Mouse (Mus musculus): ENCODE measurements around the gene Prps2. TPM values are rescaled to one million over a fixed set of nuclear protein-coding genes. Genes with fewer than 3 reads are reported as not detected.
"Not testable (repeated sequence)": the region's sequence is repeated elsewhere in the genome, so short reads cannot be mapped to it uniquely, and the experiment has no call there.

Gene Prps2
- 37.1 and 38.0 TPM in 2 replicates for polyA plus RNA-seq (2014; fragmentation: Nextera tagmentation; extraction: Ambion mirVana)

GRCm38 (mm10) chrX:167382047-167382853, at the start of gene Prps2:
TSS of gene Prps2 (minus strand) at chrX:167382749.
- Histone ChIP-seq H3K4me3 (ENCODE audit: low read depth, low read length) (peak within 1 kb of the TSS; percentile 53), H3K27me3 (replicated peaks; ENCODE audit: control insufficient read depth, insufficient read depth, low read length) (peaks cover 8% of the 10 kb centered on the region), H3K36me3 (ENCODE audit: control insufficient read depth, insufficient read depth, low read length) (no peaks in the 10 kb centered on the region), H3K4me2 (ENCODE audit: low read length) (peak within 1 kb of the TSS; percentile 58), H3K9ac (ENCODE audit: low read length) (peak within 1 kb of the TSS; percentile 53), H3K4me1 (replicated peaks; ENCODE audit: control insufficient read depth, insufficient read depth, low read length) (no peaks in the 10 kb centered on the region), H3K9me3 (ENCODE audit: control insufficient read depth, low read length) (no peaks in the 10 kb centered on the region), H3K27ac (ENCODE audit: low read depth) (peak within 1 kb of the TSS; percentile 69)
- ATAC-seq (replicated peaks; ENCODE audit: low FRiP score, low TSS enrichment, low read depth) (peak; percentile 94), DNase-seq (ENCODE audit: low spot score) (peak; percentile 73)
- 16% methylated on average over 30 of the region's 47 CpGs for WGBS

DNA sequence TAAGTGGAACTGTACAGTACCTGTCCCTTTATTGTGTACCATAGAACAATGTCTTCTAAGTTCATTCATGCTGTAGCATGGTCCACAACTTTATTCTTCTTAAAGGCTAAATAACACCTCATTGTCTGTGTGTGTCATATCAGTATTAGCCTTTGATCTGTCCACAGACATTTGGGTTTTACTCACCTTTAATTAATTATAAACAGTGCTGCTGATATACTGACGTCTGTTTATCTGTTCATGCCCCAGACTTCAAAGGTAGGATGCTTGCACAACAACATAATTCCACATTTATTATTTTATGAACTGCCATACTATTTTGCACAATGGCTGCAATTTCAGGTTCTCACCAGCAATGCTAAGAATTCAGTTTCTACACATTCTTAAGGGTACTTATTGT, 35.1 kb upstream of the Prps2 start:
- Histone ChIP-seq H3K4me1 (replicated peaks; ENCODE audit: control insufficient read depth, insufficient read depth, low read length) (no peaks in the 10 kb centered on the region), H3K27ac (ENCODE audit: low read depth) (no peak overlapping the region), H3K4me2 (ENCODE audit: low read length) (no peak overlapping the region), H3K27me3 (replicated peaks; ENCODE audit: control insufficient read depth, insufficient read depth, low read length) (0 out of 2 replicates have a peak, but pooled peaks cover 5% of the 10 kb centered on the region), H3K9ac (ENCODE audit: low read length) (no peak overlapping the region), H3K36me3 (ENCODE audit: control insufficient read depth, insufficient read depth, low read length) (no peaks in the 10 kb centered on the region), H3K4me3 (ENCODE audit: low read depth, low read length) (no peak overlapping the region), H3K9me3 (ENCODE audit: control insufficient read depth, low read length) (no peaks in the 10 kb centered on the region)
- no peak for ATAC-seq (replicated peaks; ENCODE audit: low FRiP score, low TSS enrichment, low read depth)
- DNase-seq (ENCODE audit: low spot score), result no peak
- WGBS, result 45% methylated on average over 1 of the region's 1 CpGs

GRCm38 (mm10) chrX:167394940-167395339, 12.4 kb upstream of the Prps2 start:
- Histone ChIP-seq H3K4me1 (replicated peaks; ENCODE audit: control insufficient read depth, insufficient read depth, low read length) (no peaks in the 10 kb centered on the region), H3K36me3 (ENCODE audit: control insufficient read depth, insufficient read depth, low read length) (no peaks in the 10 kb centered on the region), H3K4me3 (ENCODE audit: low read depth, low read length) (no peak overlapping the region), H3K27me3 (replicated peaks; ENCODE audit: control insufficient read depth, insufficient read depth, low read length) (0 out of 2 replicates have a peak, but pooled peaks cover 9% of the 10 kb centered on the region), H3K27ac (ENCODE audit: low read depth) (no peak overlapping the region), H3K9ac (ENCODE audit: low read length) (no peak overlapping the region), H3K4me2 (ENCODE audit: low read length) (no peak overlapping the region), H3K9me3 (ENCODE audit: control insufficient read depth, low read length) (no peaks in the 10 kb centered on the region)
- WGBS, result 63% methylated on average over 3 of the region's 3 CpGs
- no peak for ATAC-seq (replicated peaks; ENCODE audit: low FRiP score, low TSS enrichment, low read depth)
- no peak for DNase-seq (ENCODE audit: low spot score)

GRCm38 (mm10) chrX:167386647-167387046, 4.1 kb upstream of the Prps2 start:
- H3K27me3 ChIP-seq (replicated peaks; ENCODE audit: control insufficient read depth, insufficient read depth, low read length), result peaks cover 11% of the 10 kb centered on the region
- no peaks in the 10 kb centered on the region for H3K4me1 ChIP-seq (replicated peaks; ENCODE audit: control insufficient read depth, insufficient read depth, low read length)
- no peak overlapping the region for H3K27ac ChIP-seq (ENCODE audit: low read depth)
- no peaks in the 10 kb centered on the region for H3K9me3 ChIP-seq (ENCODE audit: control insufficient read depth, low read length)
- no peak overlapping the region for H3K4me2 ChIP-seq (ENCODE audit: low read length)
- H3K9ac ChIP-seq (ENCODE audit: low read length), result no peak overlapping the region
- no peak for DNase-seq (ENCODE audit: low spot score)
- ATAC-seq (replicated peaks; ENCODE audit: low FRiP score, low TSS enrichment, low read depth), result no peak
- no peak overlapping the region for H3K4me3 ChIP-seq (ENCODE audit: low read depth, low read length)
- 57% methylated on average over 1 of the region's 1 CpGs for WGBS
- no peaks in the 10 kb centered on the region for H3K36me3 ChIP-seq (ENCODE audit: control insufficient read depth, insufficient read depth, low read length)

- H3K9ac ChIP-seq (ENCODE audit: low read length), result no peak overlapping the region; the same call in 1 of the 2 replicates
- H3K9me3 ChIP-seq (ENCODE audit: control insufficient read depth, low read length), result no peaks in the 10 kb centered on the region
- H3K4me2 ChIP-seq (ENCODE audit: low read length), result peak overlapping the region; percentile 58
- no peaks in the 10 kb centered on the region for H3K4me1 ChIP-seq (replicated peaks; ENCODE audit: control insufficient read depth, insufficient read depth, low read length)
- no peaks in the 10 kb centered on the region for H3K36me3 ChIP-seq (ENCODE audit: control insufficient read depth, insufficient read depth, low read length)
- ATAC-seq (replicated peaks; ENCODE audit: low FRiP score, low TSS enrichment, low read depth) (peak; percentile 76), DNase-seq (ENCODE audit: low spot score) (peak; percentile 70)
- WGBS, result 34% methylated on average over 6 of the region's 7 CpGs
- peak overlapping the region; percentile 69 for H3K27ac ChIP-seq (ENCODE audit: low read depth)
- peaks cover 8% of the 10 kb centered on the region for H3K27me3 ChIP-seq (replicated peaks; ENCODE audit: control insufficient read depth, insufficient read depth, low read length)
- peak overlapping the region; percentile 53 for H3K4me3 ChIP-seq (ENCODE audit: low read depth, low read length)
These were observed 271 bp upstream of the Prps2 start for GRCm38 (mm10) chrX:167382854-167383186.

DNA sequence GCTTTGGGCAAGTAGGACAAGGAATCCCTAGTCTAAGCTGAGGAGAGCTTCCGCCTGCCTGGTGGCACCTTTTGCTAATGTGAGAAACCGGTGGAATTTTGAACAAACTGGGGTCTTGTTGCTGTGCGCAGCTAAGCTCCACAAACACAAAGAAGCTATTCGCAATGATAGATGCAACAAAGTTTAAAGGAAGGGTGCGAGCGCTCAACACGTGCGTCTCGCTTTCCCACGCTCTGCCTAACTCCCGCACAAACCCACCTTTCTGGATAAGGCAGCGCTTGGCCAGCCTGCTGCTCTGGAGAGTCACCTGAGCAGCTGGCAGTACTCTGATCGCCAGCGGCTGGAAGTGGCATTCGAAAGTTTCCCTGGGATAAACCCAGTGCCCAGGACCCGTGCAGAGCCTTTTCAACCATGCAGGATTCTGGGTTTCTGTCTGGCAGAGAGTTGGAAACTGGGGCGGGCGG, 934 bp downstream of the Prps2 start:
- 13% methylated on average over 18 of the region's 18 CpGs for WGBS
- H3K36me3 ChIP-seq (ENCODE audit: control insufficient read depth, insufficient read depth, low read length), result no peaks in the 10 kb centered on the region
- H3K4me1 ChIP-seq (replicated peaks; ENCODE audit: control insufficient read depth, insufficient read depth, low read length), result no peaks in the 10 kb centered on the region
- no peak overlapping the region for H3K27ac ChIP-seq (ENCODE audit: low read depth)
- DNase-seq (ENCODE audit: low spot score) (peak; percentile 53), ATAC-seq (replicated peaks; ENCODE audit: low FRiP score, low TSS enrichment, low read depth) (no peak)
- peak overlapping the region; percentile 53 for H3K4me3 ChIP-seq (ENCODE audit: low read depth, low read length)
- H3K4me2 ChIP-seq (ENCODE audit: low read length), result peak overlapping the region; percentile 58
- H3K9ac ChIP-seq (ENCODE audit: low read length), result peak overlapping the region; percentile 53
- H3K27me3 ChIP-seq (replicated peaks; ENCODE audit: control insufficient read depth, insufficient read depth, low read length), result peaks cover 5% of the 10 kb centered on the region
- no peaks in the 10 kb centered on the region for H3K9me3 ChIP-seq (ENCODE audit: control insufficient read depth, low read length)

GRCm38 (mm10) chrX:167380073-167380472, 2.5 kb downstream of the Prps2 start:
- no peak overlapping the region for H3K27ac ChIP-seq (ENCODE audit: low read depth)
- H3K27me3 ChIP-seq (replicated peaks; ENCODE audit: control insufficient read depth, insufficient read depth, low read length), result peaks cover under 1% of the 10 kb centered on the region; the same call in 1 of the 2 replicates
- ATAC-seq (replicated peaks; ENCODE audit: low FRiP score, low TSS enrichment, low read depth) (no peak), DNase-seq (ENCODE audit: low spot score) (no peak)
- WGBS, result 66% methylated on average over 4 of the region's 4 CpGs
- H3K4me1 ChIP-seq (replicated peaks; ENCODE audit: control insufficient read depth, insufficient read depth, low read length), result no peaks in the 10 kb centered on the region
- H3K9me3 ChIP-seq (ENCODE audit: control insufficient read depth, low read length), result no peaks in the 10 kb centered on the region
- no peak overlapping the region for H3K4me2 ChIP-seq (ENCODE audit: low read length)
- no peaks in the 10 kb centered on the region for H3K36me3 ChIP-seq (ENCODE audit: control insufficient read depth, insufficient read depth, low read length)
- no peak overlapping the region for H3K4me3 ChIP-seq (ENCODE audit: low read depth, low read length)
- no peak overlapping the region for H3K9ac ChIP-seq (ENCODE audit: low read length)

- H3K4me3 ChIP-seq (ENCODE audit: low read depth, low read length); ATAC-seq (replicated peaks; ENCODE audit: low FRiP score, low TSS enrichment, low read depth); H3K27me3 ChIP-seq (replicated peaks; ENCODE audit: control insufficient read depth, insufficient read depth, low read length); H3K4me2 ChIP-seq (ENCODE audit: low read length); H3K9ac ChIP-seq (ENCODE audit: low read length); H3K9me3 ChIP-seq (ENCODE audit: control insufficient read depth, low read length); H3K36me3 ChIP-seq (ENCODE audit: control insufficient read depth, insufficient read depth, low read length); H3K4me1 ChIP-seq (replicated peaks; ENCODE audit: control insufficient read depth, insufficient read depth, low read length); H3K27ac ChIP-seq (ENCODE audit: low read depth); DNase-seq (ENCODE audit: low spot score): not testable (repeated sequence)
- WGBS, result 96% methylated on average over 3 of the region's 3 CpGs
These were observed 21.3 kb downstream of the Prps2 start for GRCm38 (mm10) chrX:167361231-167361630.

DNA sequence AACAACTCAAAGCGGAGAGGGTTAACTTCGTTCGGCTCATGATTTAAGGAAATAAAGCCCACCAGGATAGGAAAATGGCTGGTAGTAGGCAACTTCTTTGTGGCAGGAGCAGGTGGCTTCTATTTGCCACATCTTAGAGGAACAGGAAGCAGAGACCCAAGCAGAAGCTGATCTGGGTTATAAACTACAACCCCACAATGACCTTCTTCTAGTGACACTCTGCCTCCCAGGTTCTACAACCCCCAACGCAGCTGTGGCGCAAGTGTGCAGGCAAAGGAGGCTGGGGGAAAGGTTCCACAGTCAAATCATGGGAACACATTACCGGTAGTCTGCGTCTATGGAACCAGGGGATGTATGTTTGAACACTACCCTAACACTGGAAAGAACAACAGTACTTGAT, 22.8 kb downstream of the Prps2 start:
- Histone ChIP-seq H3K4me3 (ENCODE audit: low read depth, low read length) (no peak overlapping the region), H3K27me3 (replicated peaks; ENCODE audit: control insufficient read depth, insufficient read depth, low read length) (no peaks in the 10 kb centered on the region), H3K4me2 (ENCODE audit: low read length) (no peak overlapping the region), H3K36me3 (ENCODE audit: control insufficient read depth, insufficient read depth, low read length) (peaks cover 5% of the 10 kb centered on the region; the same call in 1 of the 2 replicates), H3K4me1 (replicated peaks; ENCODE audit: control insufficient read depth, insufficient read depth, low read length) (no peaks in the 10 kb centered on the region), H3K9ac (ENCODE audit: low read length) (no peak overlapping the region), H3K27ac (ENCODE audit: low read depth) (no peak overlapping the region), H3K9me3 (ENCODE audit: control insufficient read depth, low read length) (no peaks in the 10 kb centered on the region)
- 91% methylated on average over 7 of the region's 7 CpGs for WGBS
- ATAC-seq (replicated peaks; ENCODE audit: low FRiP score, low TSS enrichment, low read depth), result no peak
- no peak for DNase-seq (ENCODE audit: low spot score)
